Mouse (Mus musculus) liver, adult 10 weeks (tissue): ENCODE results near the gene Ppm1k. TPM values are rescaled to one million over a fixed set of nuclear protein-coding genes. Genes with fewer than 3 reads are reported as not detected.

Source experiments
- polyA plus RNA-seq: library from polyadenylated mRNA; stranded (reverse); fragments of 350-450 nt; fragmentation: Illumina TruSeq; extraction: RNeasy Lipid Tissue Mini Kit (QIAGEN cat#74804); gene quantifications from one replicate; pipeline ENCODE4 v1.2.3, GENCODE M21; 2014; ENCODE audit warnings: low read depth, low replicate concordance

Gene Ppm1k
- 67.4 TPM for polyA plus RNA-seq

GRCm38 (mm10) chr6:57535386-57535936, at the start of gene Ppm1k:
TSS of gene Ppm1k (minus strand) at chr6:57535468.

GRCm38 (mm10) chr6:57580881-57581548, 45.7 kb upstream of the Ppm1k start, which contains the start of gene Herc6:
TSS of gene Herc6 (plus strand) at chr6:57581000.

Other genes starting within 250 kb of the Ppm1k start
- not detected for gene Vmn1r16, start 206.0 kb downstream of the Ppm1k start, polyA plus RNA-seq
- not detected for gene Vmn1r17, start 171.7 kb downstream of the Ppm1k start, polyA plus RNA-seq
- gene Vmn1r18, start 139.7 kb downstream of the Ppm1k start, polyA plus RNA-seq = not detected
- gene Vmn1r19, start 131.7 kb downstream of the Ppm1k start, polyA plus RNA-seq = not detected
- gene Vmn1r20, start 106.5 kb downstream of the Ppm1k start, polyA plus RNA-seq = not detected
- gene Herc6, start 45.5 kb upstream of the Ppm1k start, polyA plus RNA-seq = 17.5 TPM
- gene Pyurf, start 156.6 kb upstream of the Ppm1k start, polyA plus RNA-seq = 18.5 TPM
- gene Lancl2, start 167.1 kb upstream of the Ppm1k start, polyA plus RNA-seq = 9.4 TPM